Mouse (Mus musculus): ENCODE measurements around the gene Mst1r.

Mst1r gene

DNA sequence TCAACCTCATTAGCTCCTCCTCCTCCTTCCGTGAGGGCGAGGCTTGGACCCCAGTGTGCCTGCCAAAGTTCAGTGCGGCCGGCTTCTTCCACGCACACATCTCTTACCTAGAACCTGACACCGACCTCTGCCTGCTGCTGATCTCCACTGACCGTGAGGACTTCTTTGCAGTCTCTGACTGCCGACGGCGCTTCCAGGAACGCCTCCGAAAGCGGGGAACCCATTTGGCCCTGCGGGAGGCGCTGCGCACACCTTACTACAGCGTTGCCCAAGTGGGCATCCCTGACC is 5.1 kb upstream of the Mst1r start:
- DNase-seq (ENCODE audit: low read depth, low spot score) = no peak
- H3K36me3 ChIP-seq (ENCODE audit: control insufficient read depth, insufficient read depth, low read length, poor library complexity, severe bottlenecking) = no peaks in the 10 kb centered on the region
- H3K27me3 ChIP-seq (ENCODE audit: control insufficient read depth, insufficient read depth, low read length, poor library complexity, severe bottlenecking) = no peaks in the 10 kb centered on the region

- Histone ChIP-seq H3K36me3 (ENCODE audit: control insufficient read depth, insufficient read depth, low read length, poor library complexity, severe bottlenecking) (no peaks in the 10 kb centered on the region), H3K27me3 (ENCODE audit: control insufficient read depth, insufficient read depth, low read length, poor library complexity, severe bottlenecking) (no peaks in the 10 kb centered on the region)
- peak; percentile 92 for DNase-seq (ENCODE audit: low read depth, low spot score)
Observed at GRCm38 (mm10) chr9:107904726-107905125, 1.9 kb upstream of the Mst1r start.

- Histone ChIP-seq H3K27me3 (ENCODE audit: control insufficient read depth, insufficient read depth, low read length, poor library complexity, severe bottlenecking) (no peaks in the 10 kb centered on the region), H3K36me3 (ENCODE audit: control insufficient read depth, insufficient read depth, low read length, poor library complexity, severe bottlenecking) (no peaks in the 10 kb centered on the region)
- no peak for DNase-seq (ENCODE audit: low read depth, low spot score)
Observed at GRCm38 (mm10) chr9:107906967-107907800, 511 bp downstream of the Mst1r start.

DNA sequence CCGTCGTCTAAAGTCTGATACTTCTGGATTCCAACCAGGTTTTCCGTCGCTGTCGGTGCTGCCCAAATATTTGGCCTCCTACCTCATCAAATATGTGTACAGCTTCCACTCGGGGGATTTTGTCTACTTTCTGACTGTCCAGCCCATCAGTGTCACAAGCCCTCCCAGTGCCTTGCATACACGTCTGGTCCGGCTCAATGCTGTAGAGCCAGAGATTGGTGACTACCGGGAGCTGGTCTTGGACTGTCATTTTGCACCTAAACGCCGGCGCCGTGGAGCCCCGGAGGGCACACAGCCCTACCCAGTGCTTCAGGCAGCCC is 1.1 kb downstream of the Mst1r start:
- no peaks in the 10 kb centered on the region for H3K36me3 ChIP-seq (ENCODE audit: control insufficient read depth, insufficient read depth, low read length, poor library complexity, severe bottlenecking)
- DNase-seq (ENCODE audit: low read depth, low spot score) = no peak
- H3K27me3 ChIP-seq (ENCODE audit: control insufficient read depth, insufficient read depth, low read length, poor library complexity, severe bottlenecking) = no peaks in the 10 kb centered on the region

DNA sequence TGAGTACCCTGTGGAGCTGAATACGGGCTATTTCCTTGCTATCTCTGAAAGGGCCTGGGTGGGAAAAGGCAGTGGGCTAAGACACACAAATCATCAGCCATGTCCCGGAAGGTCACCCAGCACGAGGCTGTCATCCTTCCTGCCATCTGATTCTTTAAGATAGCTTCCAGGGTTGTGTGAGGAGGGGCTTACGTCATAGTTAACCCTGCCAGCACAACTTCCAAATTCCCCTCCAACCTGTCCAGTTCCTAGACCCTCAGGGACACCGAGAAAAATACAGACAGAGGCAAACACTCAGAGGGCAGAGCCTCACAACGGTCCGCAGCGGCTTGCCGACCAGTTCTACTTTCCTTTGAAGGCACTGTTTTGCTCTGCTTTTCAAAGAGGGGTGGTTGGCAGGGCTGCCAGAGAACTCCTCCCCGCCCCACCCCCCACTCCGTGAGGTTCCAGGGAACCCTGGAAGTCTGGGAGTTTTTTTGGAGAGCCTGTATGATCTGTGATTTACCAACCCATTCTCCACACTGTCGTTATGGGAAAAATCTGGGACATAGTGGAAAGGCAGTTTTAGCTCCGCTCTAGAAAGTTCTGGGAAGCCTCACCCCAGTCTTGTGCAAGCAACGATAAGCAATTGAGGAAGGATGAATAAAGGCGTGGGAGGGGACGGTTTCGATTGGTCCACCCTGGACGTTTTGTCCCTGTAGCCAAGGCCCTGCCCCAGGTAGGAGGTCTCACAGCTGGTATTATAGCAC is 1.9 kb downstream of the Mst1r start:
- no peaks in the 10 kb centered on the region for H3K27me3 ChIP-seq (ENCODE audit: control insufficient read depth, insufficient read depth, low read length, poor library complexity, severe bottlenecking)
- no peaks in the 10 kb centered on the region for H3K36me3 ChIP-seq (ENCODE audit: control insufficient read depth, insufficient read depth, low read length, poor library complexity, severe bottlenecking)
- DNase-seq (ENCODE audit: low read depth, low spot score) = no peak

GRCm38 (mm10) chr9:107910025-107910769 is 3.5 kb downstream of the Mst1r start:
- Histone ChIP-seq H3K27me3 (ENCODE audit: control insufficient read depth, insufficient read depth, low read length, poor library complexity, severe bottlenecking) (no peaks in the 10 kb centered on the region), H3K36me3 (ENCODE audit: control insufficient read depth, insufficient read depth, low read length, poor library complexity, severe bottlenecking) (no peaks in the 10 kb centered on the region)
- DNase-seq (ENCODE audit: low read depth, low spot score) = no peak

- no peaks in the 10 kb centered on the region for H3K27me3 ChIP-seq (ENCODE audit: control insufficient read depth, insufficient read depth, low read length, poor library complexity, severe bottlenecking)
- DNase-seq (ENCODE audit: low read depth, low spot score) = no peak
- no peaks in the 10 kb centered on the region for H3K36me3 ChIP-seq (ENCODE audit: control insufficient read depth, insufficient read depth, low read length, poor library complexity, severe bottlenecking)
Observed at GRCm38 (mm10) chr9:107914764-107915420, 8.2 kb downstream of the Mst1r start.

GRCm38 (mm10) chr9:107917895-107918608 is 11.4 kb downstream of the Mst1r start:
- Histone ChIP-seq H3K36me3 (ENCODE audit: control insufficient read depth, insufficient read depth, low read length, poor library complexity, severe bottlenecking) (no peaks in the 10 kb centered on the region), H3K27me3 (ENCODE audit: control insufficient read depth, insufficient read depth, low read length, poor library complexity, severe bottlenecking) (no peaks in the 10 kb centered on the region)
- no peak for DNase-seq (ENCODE audit: low read depth, low spot score)

DNA sequence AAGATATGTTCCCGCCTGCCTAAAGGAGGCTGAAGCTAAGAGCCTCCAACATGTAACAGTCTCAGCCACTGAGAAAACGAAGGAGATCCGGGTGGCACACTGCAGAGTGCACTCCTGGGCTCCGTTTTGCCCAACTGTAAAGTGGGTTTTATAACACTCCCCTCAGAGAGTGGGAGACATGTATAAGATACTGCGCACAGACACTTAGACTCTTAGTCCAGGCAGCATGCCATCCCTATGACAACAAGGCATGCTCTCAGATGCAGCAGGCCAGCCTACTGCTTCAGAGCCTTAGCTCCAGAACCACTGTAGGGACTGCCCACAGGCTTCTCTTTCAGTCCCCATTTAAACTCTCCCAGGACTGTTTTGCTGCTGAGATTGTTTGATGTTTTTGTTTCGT is 12.2 kb downstream of the Mst1r start:
- Histone ChIP-seq H3K36me3 (ENCODE audit: control insufficient read depth, insufficient read depth, low read length, poor library complexity, severe bottlenecking) (no peaks in the 10 kb centered on the region), H3K27me3 (ENCODE audit: control insufficient read depth, insufficient read depth, low read length, poor library complexity, severe bottlenecking) (no peaks in the 10 kb centered on the region)
- DNase-seq (ENCODE audit: low read depth, low spot score) = no peak

GRCm38 (mm10) chr9:107919441-107919840 is 12.8 kb downstream of the Mst1r start:
- Histone ChIP-seq H3K36me3 (ENCODE audit: control insufficient read depth, insufficient read depth, low read length, poor library complexity, severe bottlenecking) (no peaks in the 10 kb centered on the region), H3K27me3 (ENCODE audit: control insufficient read depth, insufficient read depth, low read length, poor library complexity, severe bottlenecking) (no peaks in the 10 kb centered on the region)
- no peak for DNase-seq (ENCODE audit: low read depth, low spot score)

DNA sequence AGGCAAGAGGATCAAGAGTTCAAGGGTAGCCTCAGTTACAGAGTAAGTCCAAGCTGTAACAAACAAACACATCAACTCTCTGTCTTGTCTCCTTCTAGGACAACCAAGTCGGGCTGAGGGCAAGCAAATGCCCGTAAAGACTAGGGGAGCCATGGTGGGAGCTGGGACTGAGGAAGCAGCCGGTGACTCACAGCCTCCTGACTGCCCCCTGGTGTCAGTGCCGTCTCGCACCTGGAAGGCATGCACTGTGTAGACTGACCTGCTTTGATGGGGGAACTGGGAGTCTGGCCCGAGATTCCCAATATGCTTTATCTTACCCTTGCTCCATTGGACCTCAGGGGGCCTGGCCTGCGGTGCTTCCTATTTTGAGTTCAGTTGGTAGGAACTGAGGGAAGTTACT is 16.3 kb downstream of the Mst1r start:
- Histone ChIP-seq H3K27me3 (ENCODE audit: control insufficient read depth, insufficient read depth, low read length, poor library complexity, severe bottlenecking) (no peaks in the 10 kb centered on the region), H3K36me3 (ENCODE audit: control insufficient read depth, insufficient read depth, low read length, poor library complexity, severe bottlenecking) (no peaks in the 10 kb centered on the region)
- peak; percentile 48 for DNase-seq (ENCODE audit: low read depth, low spot score)

- Histone ChIP-seq H3K36me3 (ENCODE audit: control insufficient read depth, insufficient read depth, low read length, poor library complexity, severe bottlenecking) (no peaks in the 10 kb centered on the region), H3K27me3 (ENCODE audit: control insufficient read depth, insufficient read depth, low read length, poor library complexity, severe bottlenecking) (no peaks in the 10 kb centered on the region)
- DNase-seq (ENCODE audit: low read depth, low spot score) = no peak
Observed at GRCm38 (mm10) chr9:107923956-107924355, 17.3 kb downstream of the Mst1r start.

- DNase-seq (ENCODE audit: low read depth, low spot score) = no peak
- no peaks in the 10 kb centered on the region for H3K27me3 ChIP-seq (ENCODE audit: control insufficient read depth, insufficient read depth, low read length, poor library complexity, severe bottlenecking)
- H3K36me3 ChIP-seq (ENCODE audit: control insufficient read depth, insufficient read depth, low read length, poor library complexity, severe bottlenecking) = no peaks in the 10 kb centered on the region
Observed at GRCm38 (mm10) chr9:107925251-107925650, 18.6 kb downstream of the Mst1r start.

DNA sequence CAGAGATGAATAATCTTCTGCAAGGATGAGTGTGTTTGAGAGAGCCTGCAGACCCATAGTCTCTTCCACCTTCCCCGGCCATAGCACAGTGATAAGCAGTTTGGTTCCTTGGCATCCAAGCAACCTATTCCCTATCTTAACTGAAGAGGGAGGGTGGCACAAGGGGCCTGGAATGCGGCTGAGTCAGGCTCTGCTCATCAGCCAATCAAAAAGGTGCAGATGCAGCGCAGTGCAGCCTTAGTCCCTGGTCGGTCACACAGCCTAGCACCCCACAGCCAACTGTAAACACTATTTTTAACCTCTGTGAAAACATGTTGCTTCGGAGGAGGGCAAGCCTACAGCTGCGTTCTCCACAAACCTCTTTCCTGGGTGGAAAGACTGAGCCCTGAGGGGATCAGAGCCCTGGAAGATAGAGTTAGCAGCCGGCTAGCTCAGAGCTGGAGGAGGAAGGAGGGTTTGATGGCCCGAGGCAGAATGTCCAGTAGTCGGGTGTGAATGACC is 20.3 kb downstream of the Mst1r start:
- DNase-seq (ENCODE audit: low read depth, low spot score) = no peak
- Histone ChIP-seq H3K36me3 (ENCODE audit: control insufficient read depth, insufficient read depth, low read length, poor library complexity, severe bottlenecking) (no peaks in the 10 kb centered on the region), H3K27me3 (ENCODE audit: control insufficient read depth, insufficient read depth, low read length, poor library complexity, severe bottlenecking) (no peaks in the 10 kb centered on the region)
